Mouse (Mus musculus): Measurements from ENCODE around the gene Ctsa.
"Not testable (repeated sequence)": the region's sequence is repeated elsewhere in the genome, so short reads cannot be mapped to it uniquely, and the experiment has no call there.

The Ctsa gene

DNA sequence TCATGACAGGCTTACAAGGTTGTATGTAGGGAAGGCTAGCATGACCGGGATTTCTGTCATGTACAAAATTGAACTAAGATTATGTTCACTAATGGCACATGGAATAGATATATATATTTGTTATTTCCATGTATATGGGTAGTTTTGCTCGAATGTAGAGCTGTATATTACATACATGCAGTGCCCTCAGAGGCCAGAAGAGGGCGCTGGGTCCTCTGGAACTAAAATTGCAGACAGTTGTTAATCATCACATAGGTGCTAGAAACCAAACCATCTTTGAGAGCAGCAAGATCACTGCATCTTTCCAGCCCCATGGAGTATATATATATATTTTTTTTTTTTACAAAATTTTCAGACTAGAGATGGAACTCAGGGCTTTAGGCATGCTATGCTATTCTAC lies 13.1 kb downstream of the Ctsa start:
- DNase-seq (ENCODE audit: low read depth, low spot score), result no peak

DNA sequence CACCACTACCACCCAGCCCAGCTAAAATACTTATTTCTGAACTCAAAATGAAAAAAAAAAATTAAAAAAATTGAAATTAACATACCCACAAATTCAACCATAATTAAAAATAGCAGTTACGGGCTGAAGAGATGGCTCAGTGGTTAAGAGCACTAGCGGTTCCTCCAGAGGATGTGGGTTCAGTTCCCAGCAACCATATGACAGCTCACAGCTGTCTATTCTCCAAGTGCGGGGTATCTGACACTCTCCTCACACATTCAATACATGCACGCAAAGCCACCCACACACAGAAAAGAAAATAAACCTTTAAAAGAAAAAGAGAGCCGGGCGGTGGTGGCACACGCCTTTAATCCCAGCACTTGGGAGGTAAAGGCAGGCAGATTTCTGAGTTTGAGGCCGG lies 17.4 kb downstream of the Ctsa start:
- DNase-seq (ENCODE audit: low read depth, low spot score), result peak; percentile 55

DNA sequence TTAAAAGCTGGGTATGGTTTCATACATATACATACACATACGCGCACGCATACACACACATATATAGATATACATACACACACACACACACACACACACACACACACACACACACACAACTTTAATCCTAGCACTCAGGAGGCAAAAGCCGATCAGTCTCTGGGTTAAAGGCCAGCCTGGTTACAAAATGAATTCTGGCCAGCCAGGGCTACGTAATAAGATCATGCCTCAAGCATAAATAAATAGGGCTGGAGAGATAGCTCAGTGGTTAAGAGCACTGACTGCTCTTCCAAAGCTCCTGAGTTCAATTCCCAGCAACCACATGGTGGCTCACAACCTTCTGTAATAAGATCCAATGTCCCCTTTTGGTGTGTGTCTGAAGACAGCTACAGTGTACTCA lies 22.9 kb downstream of the Ctsa start:
- DNase-seq (ENCODE audit: low read depth, low spot score), result not testable (repeated sequence)

- DNase-seq (ENCODE audit: low read depth, low spot score), result no peak
Observed at GRCm38 (mm10) chr2:164856309-164857100, 23.8 kb downstream of the Ctsa start.

- no peak for DNase-seq (ENCODE audit: low read depth, low spot score)
Observed at GRCm38 (mm10) chr2:164857101-164857821, 24.6 kb downstream of the Ctsa start, which contains the start of gene Pltp. Pltp (minus strand) TSS chr2:164857711.

GRCm38 (mm10) chr2:164857842-164858553 lies 25.3 kb downstream of the Ctsa start:
- no peak for DNase-seq (ENCODE audit: low read depth, low spot score)

- DNase-seq (ENCODE audit: low read depth, low spot score), result no peak
Observed at GRCm38 (mm10) chr2:164859155-164859554, 26.5 kb downstream of the Ctsa start.

- DNase-seq (ENCODE audit: low read depth, low spot score), result no peak
Observed at GRCm38 (mm10) chr2:164859640-164860432, 27.2 kb downstream of the Ctsa start.

GRCm38 (mm10) chr2:164861094-164861493 lies 28.4 kb downstream of the Ctsa start:
- no peak for DNase-seq (ENCODE audit: low read depth, low spot score)

DNA sequence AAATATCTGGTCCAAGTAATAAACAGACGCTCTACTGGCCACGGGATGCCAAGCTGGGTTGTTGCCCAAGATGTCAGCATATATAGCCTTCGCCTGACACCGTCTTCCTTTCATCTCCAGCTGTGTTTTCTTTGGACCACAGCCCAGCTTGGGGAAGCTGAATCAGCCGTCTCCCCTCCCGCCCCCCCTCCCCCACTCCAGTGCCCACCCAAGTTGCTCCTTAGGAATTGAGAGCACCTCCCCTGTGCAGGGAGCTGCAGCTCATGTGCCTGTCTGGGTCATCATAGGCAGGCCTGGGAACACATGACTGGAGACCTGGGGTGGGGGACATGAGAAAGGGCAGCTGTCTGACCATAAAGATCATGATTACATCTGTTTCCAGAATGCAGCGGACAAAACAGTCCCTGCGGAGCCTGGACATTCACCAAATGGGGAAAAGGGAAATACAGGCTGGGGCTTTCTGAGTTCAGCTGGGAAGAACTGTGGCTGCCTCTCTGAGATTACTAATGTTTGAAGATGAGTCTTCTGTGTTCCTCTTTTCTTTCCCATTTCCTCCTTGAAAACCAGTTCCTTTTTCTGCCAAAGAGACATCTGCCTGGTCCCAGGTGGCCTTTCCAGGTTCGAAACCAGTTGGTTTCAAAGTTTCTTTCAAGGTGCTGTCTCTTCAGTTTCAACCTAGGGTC lies 29.6 kb downstream of the Ctsa start:
- DNase-seq (ENCODE audit: low read depth, low spot score), result no peak

DNA sequence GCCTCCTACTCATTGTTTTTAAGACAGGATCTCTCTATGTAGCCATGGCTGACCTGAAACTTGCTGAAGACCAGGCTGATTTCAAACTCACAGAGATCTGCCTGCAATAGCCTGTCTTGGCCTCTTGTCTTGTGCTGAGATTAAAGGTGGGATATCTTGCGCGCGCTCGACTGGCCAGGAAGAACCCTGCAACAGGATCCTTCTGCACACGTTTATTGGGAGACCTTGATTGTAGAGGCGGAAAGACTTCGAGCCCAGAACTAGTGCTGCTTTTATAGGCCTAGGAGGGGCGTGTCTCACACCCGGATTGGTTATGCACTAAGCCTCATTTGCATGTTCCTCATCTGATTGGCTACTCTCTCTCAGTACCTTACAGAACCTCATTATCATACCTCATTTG lies 30.7 kb downstream of the Ctsa start:
- DNase-seq (ENCODE audit: low read depth, low spot score), result not testable (repeated sequence)

DNA sequence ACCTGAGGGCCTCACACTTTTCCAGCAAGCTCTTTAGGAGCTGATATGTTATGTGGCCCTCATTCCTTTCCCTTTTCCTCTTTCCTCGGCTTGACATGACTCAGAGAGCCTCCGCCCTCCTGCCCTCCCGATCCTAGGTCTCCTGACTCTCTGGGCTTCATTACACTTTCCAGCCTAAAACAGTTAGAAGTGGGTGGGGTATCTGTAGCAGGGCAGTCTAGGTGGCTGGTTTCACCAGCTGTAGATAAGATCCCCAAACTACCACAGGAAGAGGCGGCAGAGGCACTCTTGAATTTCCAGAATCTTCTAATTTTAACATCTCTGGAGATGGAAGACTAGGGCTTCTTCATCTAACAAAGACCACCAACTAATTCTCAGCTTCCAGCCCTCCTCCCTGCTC lies 31.9 kb downstream of the Ctsa start:
- no peak for DNase-seq (ENCODE audit: low read depth, low spot score)

DNA sequence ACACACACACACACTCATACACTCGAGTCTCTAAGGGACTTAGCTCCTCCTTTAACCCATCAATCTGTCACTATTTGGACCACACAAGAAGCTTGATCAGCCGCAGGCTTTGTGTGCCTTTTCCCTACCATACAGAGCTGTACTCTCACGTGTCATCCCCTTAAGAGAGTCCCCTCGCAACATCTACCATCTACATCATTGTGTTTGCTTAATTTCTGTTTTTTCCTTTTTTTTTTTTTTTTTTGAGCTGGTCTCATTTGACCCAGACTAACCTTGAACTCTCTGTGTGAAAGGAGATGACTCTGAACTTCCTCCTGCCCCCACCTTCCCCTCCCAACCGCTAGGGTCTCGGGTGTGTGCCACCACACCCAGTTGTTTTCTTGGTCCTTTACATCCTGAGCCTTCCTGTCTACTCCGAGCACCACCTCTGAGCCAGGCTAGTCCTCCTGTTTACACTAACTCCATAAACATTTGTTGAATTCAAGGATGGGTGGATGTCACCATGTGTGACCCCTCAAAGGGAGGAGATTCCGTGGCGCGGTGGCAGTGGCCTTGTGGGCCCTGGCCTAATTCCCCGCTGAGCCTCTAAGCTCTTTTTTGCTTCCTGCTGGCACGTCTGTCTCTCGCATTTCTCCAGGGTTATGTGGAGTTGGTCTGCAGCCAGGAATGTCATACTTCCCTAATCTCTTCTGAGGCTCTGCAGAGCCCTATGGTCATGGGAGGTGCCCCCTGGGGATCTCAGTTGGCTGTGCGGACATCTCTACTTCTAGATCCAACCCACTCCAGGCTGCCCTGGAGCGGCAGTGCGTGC lies 34.3 kb downstream of the Ctsa start:
- no peak for DNase-seq (ENCODE audit: low read depth, low spot score)

DNA sequence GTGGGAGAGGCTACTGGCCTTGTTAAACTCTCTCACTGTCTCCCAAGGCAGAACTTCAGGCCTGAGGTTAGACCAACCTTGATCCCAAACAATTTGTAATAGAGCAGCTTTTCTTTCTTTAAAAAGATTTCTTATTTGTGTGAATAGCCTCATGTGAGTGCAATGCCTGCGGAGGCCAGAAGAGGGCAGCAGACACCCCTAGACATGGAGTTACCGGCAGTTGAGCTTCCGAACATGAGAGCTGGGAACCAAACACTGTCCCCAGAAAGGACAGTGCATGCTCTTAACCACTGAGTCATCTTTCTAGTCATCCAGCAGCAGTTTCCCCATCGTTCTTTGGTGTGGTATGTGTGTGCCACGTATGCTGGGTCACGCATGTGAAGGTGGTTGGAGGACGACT lies 34.9 kb downstream of the Ctsa start:
- DNase-seq (ENCODE audit: low read depth, low spot score), result no peak

- DNase-seq (ENCODE audit: low read depth, low spot score), result no peak
Observed at GRCm38 (mm10) chr2:164868491-164868890, 35.8 kb downstream of the Ctsa start.

- DNase-seq (ENCODE audit: low read depth, low spot score), result no peak
Observed at GRCm38 (mm10) chr2:164871602-164872303, 39.1 kb downstream of the Ctsa start.

DNA sequence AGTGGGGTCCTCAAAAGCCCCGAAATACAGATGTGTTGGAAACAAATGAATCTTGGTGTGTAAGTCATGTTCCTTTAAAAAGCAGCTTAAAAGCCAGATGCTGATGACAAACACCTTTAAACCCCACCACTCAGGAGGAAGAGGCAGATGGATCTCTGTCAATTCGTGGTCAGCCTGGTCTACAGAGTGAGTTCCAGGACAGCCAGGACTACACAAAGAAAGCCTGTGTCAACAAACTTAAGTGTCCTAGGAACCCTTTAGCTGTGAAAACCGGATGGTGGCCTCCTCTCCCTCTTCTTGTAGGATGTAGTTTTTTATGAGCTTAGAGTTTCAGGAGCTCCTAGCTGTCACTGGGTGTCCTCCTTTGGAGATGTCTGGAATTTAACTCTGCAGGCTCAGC lies 40.9 kb downstream of the Ctsa start:
- no peak for DNase-seq (ENCODE audit: low read depth, low spot score)

GRCm38 (mm10) chr2:164874239-164874769 lies 41.6 kb downstream of the Ctsa start:
- no peak for DNase-seq (ENCODE audit: low read depth, low spot score)

GRCm38 (mm10) chr2:164875648-164876047 lies 43.0 kb downstream of the Ctsa start:
- not testable (repeated sequence) for DNase-seq (ENCODE audit: low read depth, low spot score)
